Mouse (Mus musculus) embryonic facial prominence, embryonic 11.5 days (tissue): ENCODE measurements around the gene Cdc123. TPM values are rescaled to one million over a fixed set of nuclear protein-coding genes. Genes with fewer than 3 reads are reported as not detected.
"Not testable (repeated sequence)": the region's sequence is repeated elsewhere in the genome, so short reads cannot be mapped to it uniquely, and the experiment has no call there.

Experiments
- ATAC-seq: fragments of 200-750 bp; cut with Nextera tagmentation; replicated peaks from 2 replicates; pipeline ENCODE4 v1.8.0; 2017; ENCODE audit warnings: low read depth; ENCODE audit not compliant: insufficient number of reproducible peaks, low FRiP score, low TSS enrichment
- DNase-seq: peaks from one replicate; pipeline ENCODE4 v3.0.0-alpha.2; 2015; ENCODE audit warnings: low spot score
- H3K27ac ChIP-seq: fragments of 300-500 bp; sonication (generic); replicated peaks from 2 replicates; pipeline ENCODE4 v1.5.1; 2014; ENCODE audit warnings: mild to moderate bottlenecking, low read depth, low read length, control low read depth
- H3K27me3 ChIP-seq: fragments of 300-500 bp; sonication (generic); 2 replicates; pipeline ENCODE4 v1.6.1; 2014; ENCODE audit warnings: mild to moderate bottlenecking, low read length, moderate library complexity, mixed read lengths; ENCODE audit not compliant: control insufficient read depth, insufficient read depth
- H3K36me3 ChIP-seq: fragments of 300-500 bp; sonication (generic); replicated peaks from 2 replicates; pipeline ENCODE4 v1.6.1; 2014; ENCODE audit warnings: low read depth, mild to moderate bottlenecking, low read length, moderate library complexity, mixed read lengths; ENCODE audit not compliant: control insufficient read depth, insufficient read depth
- H3K4me1 ChIP-seq: fragments of 300-500 bp; sonication (generic); 2 replicates; pipeline ENCODE4 v1.6.1; 2014; ENCODE audit warnings: low read length, mixed read lengths; ENCODE audit not compliant: control insufficient read depth, insufficient read depth
- H3K4me2 ChIP-seq: fragments of 300-500 bp; sonication (generic); 2 replicates; pipeline ENCODE4 v1.6.1; 2014; ENCODE audit warnings: low read depth, mild to moderate bottlenecking, control low read depth, low read length, moderate library complexity
- H3K4me3 ChIP-seq: fragments of 300-500 bp; sonication (generic); 2 replicates; pipeline ENCODE4 v1.5.1; 2014; ENCODE audit warnings: low read depth, low read length, control low read depth
- H3K9ac ChIP-seq: fragments of 300-500 bp; sonication (generic); replicated peaks from 2 replicates; pipeline ENCODE4 v1.6.1; 2014; ENCODE audit warnings: mild to moderate bottlenecking, control low read depth, low read length
- H3K9me3 ChIP-seq: fragments of 300-500 bp; sonication (generic); replicated peaks from 2 replicates; pipeline ENCODE4 v1.6.1; 2016; ENCODE audit warnings: mild to moderate bottlenecking, low read length, inconsistent platforms, mixed read lengths; ENCODE audit not compliant: control insufficient read depth
- WGBS: fragments of 180-500 bp; shearing (Covaris S2); extraction: QIAGEN DNeasy Blood & Tissue Kit; methylation state at CpG from one replicate; pipeline ENCODE4 v1.1.7; 2014; 5-methylcytosine and 5-hydroxymethylcytosine counted together
- polyA plus RNA-seq: library from polyadenylated mRNA; unstranded; fragments of >200 nt; fragmentation: Nextera tagmentation; extraction: Ambion mirVana; gene quantifications from 2 replicates; pipeline ENCODE4 v1.2.1, GENCODE M21; 2014

The Cdc123 gene
- polyA plus RNA-seq, 1 experiment from 2014 or later = 309 TPM

DNA sequence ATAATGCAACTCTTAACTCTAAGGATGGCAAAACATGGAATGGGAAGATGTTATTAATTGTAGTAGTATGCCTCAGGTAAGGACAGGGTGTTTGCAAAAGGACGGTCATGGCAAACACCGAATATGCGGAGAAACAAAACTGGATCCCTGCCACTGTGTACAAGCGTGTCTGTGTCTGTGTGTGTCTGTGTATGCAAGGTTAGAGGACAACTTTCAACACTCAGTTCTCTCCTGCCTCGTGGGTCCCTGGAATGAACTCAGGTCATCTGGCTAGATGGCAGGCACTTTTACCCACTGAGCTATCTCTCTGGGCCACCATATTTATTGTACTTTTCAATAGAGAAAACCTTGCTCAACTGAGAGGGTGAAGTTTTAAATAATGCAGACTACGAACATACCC, 22.5 kb downstream of the Cdc123 start:
- 94% methylated on average over 6 of the region's 6 CpGs for WGBS
- H3K9ac ChIP-seq = no peak overlapping the region
- no peak overlapping the region for H3K4me2 ChIP-seq
- DNase-seq (no peak), ATAC-seq (no peak)
- H3K27ac ChIP-seq = no peak overlapping the region
- H3K36me3 ChIP-seq = peaks cover 3% of the 10 kb centered on the region; the same call in 1 of the 2 replicates
- no peaks in the 10 kb centered on the region for H3K4me1 ChIP-seq
- H3K27me3 ChIP-seq = no peaks in the 10 kb centered on the region
- H3K9me3 ChIP-seq = no peaks in the 10 kb centered on the region
- H3K4me3 ChIP-seq = no peak overlapping the region

DNA sequence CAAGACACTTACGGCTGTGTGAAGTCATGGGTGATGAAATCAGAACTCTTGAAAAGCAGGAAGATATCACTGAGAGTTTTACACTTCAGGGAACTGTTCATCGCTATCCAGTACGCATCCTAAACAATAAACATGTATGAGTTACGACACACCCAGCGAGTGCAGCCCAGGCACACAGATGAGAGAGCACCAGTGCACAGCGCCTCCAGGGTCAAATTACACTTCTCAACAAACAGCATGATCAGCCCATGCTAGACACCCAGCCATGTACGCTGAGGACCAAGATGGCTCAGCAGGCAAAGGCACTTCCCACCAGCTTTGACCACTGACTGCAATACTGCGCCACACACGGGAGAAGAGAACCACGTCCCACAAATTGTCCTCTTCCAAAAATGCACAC, 23.7 kb downstream of the Cdc123 start:
- no peak for ATAC-seq
- Histone ChIP-seq H3K27ac (no peak overlapping the region), H3K9ac (no peak overlapping the region), H3K9me3 (no peaks in the 10 kb centered on the region), H3K27me3 (no peaks in the 10 kb centered on the region), H3K4me1 (no peaks in the 10 kb centered on the region), H3K4me2 (no peak overlapping the region), H3K4me3 (no peak overlapping the region), H3K36me3 (peaks cover 5% of the 10 kb centered on the region; the same call in 1 of the 2 replicates)
- WGBS = 90% methylated on average over 10 of the region's 10 CpGs
- no peak for DNase-seq

DNA sequence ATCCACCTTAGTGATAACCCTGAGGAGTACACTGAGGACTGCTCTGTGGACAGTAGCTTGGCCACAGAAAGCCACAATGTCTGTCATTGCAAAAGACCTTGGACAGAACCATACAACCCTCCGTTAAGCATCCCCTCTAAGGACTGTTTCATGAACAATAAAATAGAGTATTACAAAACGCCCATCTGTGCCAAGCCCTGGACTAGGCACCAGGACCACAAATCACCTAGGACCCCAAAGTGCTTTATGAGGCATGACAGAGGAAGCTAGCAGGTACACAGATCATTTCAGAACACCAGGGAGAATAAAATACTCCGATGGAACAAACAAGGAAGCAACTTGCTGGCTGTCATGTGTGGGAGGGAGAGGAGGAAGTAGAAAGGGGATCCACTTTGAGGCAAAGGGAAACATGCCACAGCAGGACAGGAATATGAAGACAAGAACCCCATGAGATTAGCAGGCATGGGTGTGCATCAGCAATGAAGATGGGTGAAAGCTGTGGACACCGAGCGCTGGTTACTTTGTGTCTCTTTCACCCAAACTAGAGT, 33.7 kb downstream of the Cdc123 start:
- ATAC-seq (no peak), DNase-seq (no peak)
- H3K27ac ChIP-seq = no peak overlapping the region
- 92% methylated on average over 5 of the region's 5 CpGs for WGBS
- no peak overlapping the region for H3K4me3 ChIP-seq
- H3K27me3 ChIP-seq = no peaks in the 10 kb centered on the region
- H3K4me2 ChIP-seq = no peak overlapping the region
- no peak overlapping the region for H3K9ac ChIP-seq
- H3K4me1 ChIP-seq = no peaks in the 10 kb centered on the region
- H3K36me3 ChIP-seq = no peaks in the 10 kb centered on the region; the same call in 1 of the 2 replicates
- H3K9me3 ChIP-seq = no peaks in the 10 kb centered on the region

DNA sequence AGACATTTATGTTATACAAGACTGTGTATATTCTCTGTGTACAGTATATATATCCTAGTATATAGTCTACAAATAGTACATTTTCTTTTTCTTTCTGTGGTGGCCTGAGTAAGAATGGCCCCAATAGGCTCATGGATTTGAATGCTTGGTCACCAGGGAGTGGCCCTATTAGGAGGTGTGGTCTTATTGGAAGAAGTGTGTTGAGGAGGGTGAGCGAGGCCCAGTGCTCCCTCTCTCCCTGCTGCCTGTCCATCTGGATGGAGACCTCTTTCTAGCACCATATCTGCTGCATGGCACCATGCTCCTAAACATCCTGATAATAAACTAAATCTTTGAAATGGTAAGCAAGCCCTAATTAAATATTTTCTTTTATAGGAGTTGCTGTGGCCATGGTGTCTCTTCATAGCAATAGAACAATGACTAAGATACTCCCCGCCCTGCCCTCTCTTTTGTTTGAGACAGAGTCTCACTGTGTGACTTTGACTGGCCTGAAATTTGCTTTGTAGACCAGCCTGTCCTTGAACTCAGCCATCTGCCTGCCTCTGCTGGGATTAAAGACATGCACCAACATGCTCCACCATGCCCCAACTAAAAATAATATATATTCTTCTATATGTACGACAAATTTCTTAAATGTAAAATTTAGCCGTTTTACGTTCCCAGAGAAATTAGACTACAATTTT, 34.8 kb downstream of the Cdc123 start:
- Histone ChIP-seq H3K4me1 (no peaks in the 10 kb centered on the region), H3K4me2 (no peak overlapping the region), H3K9ac (no peak overlapping the region), H3K4me3 (no peak overlapping the region), H3K27me3 (no peaks in the 10 kb centered on the region), H3K36me3 (no peaks in the 10 kb centered on the region; the same call in 1 of the 2 replicates), H3K27ac (no peak overlapping the region), H3K9me3 (no peaks in the 10 kb centered on the region)
- DNase-seq (no peak), ATAC-seq (no peak)
- WGBS = 90% methylated on average over 5 of the region's 5 CpGs

DNA sequence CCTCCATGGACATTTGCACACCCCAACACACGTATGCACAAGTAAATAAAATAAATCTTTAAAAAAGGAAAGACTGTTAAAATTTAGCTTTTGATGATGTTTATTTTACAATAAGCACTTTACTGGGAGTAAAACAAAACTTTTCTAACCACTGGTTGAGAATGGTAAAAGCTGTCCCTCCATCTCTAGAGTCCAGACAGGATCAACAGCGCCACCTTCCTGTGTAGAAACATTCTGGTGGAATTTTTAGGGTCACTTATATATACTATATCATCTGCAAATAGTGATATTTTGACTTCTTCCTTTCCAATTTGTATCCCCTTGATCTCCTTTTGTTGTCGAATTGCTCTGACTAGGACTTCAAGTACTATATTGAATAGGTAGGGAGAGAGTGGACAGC, 38.8 kb downstream of the Cdc123 start:
- 83% methylated on average over 3 of the region's 3 CpGs for WGBS
- not testable (repeated sequence) for H3K36me3 ChIP-seq

DNA sequence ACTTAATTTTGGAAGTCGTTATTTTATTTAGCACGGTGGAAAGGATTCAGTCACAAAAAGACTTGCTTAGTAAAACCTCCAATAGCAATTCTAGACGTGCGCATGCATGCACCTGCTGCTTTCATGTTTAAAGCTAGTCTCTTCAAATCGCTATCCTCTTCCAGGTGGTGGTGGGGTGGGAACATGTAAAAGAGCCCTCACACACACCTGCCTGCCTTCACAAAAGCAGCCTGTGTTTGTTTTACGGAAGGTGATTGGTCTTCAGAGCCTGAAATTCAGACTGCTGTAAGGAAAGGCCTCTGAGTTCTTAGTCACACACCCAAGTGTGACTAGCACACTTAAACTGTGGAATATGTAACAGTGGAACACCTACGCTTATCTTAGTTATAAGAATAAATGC, 39.7 kb downstream of the Cdc123 start:
- Histone ChIP-seq H3K4me2 (no peak overlapping the region), H3K4me3 (no peak overlapping the region), H3K36me3 (peaks cover 3% of the 10 kb centered on the region), H3K27ac (no peak overlapping the region), H3K9ac (no peak overlapping the region), H3K9me3 (no peaks in the 10 kb centered on the region), H3K4me1 (no peaks in the 10 kb centered on the region), H3K27me3 (no peaks in the 10 kb centered on the region)
- ATAC-seq (no peak), DNase-seq (no peak)
- WGBS = 91% methylated on average over 7 of the region's 7 CpGs

More for the DNA sequence above, 38.8 kb downstream of the Cdc123 start:
- H3K4me2 ChIP-seq, H3K4me3 ChIP-seq, H3K27me3 ChIP-seq, H3K9me3 ChIP-seq, H3K27ac ChIP-seq, H3K9ac ChIP-seq, ATAC-seq, H3K4me1 ChIP-seq: not testable (repeated sequence)
- peak; percentile 57 for DNase-seq

DNA sequence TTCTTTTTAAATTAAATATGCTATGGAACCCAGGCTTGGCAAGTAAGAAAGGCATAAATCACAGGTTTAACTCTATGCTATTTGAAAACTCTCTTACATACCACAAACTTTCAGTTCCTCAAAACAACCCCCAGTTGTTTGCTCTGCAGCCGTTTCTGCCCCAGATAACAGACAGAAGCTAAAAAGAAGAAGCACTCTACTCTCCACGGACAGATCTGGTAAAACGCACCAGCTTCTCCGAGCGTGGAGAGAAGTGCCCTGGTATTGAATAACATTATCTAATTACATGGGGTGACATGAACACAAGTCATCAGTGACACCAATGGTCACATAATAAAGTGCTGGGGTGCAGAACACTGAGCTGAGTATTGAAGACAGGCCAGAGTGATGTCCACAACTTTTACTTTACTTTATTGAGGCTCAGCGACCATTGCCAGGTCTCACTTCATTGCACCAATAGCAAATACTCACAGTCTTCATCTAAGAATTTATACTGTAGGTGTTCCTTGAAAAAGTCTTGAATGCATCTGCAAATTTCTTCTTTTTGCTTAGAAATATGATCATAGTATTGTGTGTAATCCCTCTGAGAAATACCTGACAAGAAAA, 40.4 kb downstream of the Cdc123 start:
- WGBS = 90% methylated on average over 6 of the region's 6 CpGs
- ATAC-seq = no peak
- DNase-seq = no peak
- Histone ChIP-seq H3K4me2 (no peak overlapping the region), H3K27ac (no peak overlapping the region), H3K4me3 (no peak overlapping the region), H3K4me1 (no peaks in the 10 kb centered on the region), H3K9ac (no peak overlapping the region), H3K27me3 (no peaks in the 10 kb centered on the region), H3K36me3 (peaks cover 3% of the 10 kb centered on the region), H3K9me3 (no peaks in the 10 kb centered on the region)

DNA sequence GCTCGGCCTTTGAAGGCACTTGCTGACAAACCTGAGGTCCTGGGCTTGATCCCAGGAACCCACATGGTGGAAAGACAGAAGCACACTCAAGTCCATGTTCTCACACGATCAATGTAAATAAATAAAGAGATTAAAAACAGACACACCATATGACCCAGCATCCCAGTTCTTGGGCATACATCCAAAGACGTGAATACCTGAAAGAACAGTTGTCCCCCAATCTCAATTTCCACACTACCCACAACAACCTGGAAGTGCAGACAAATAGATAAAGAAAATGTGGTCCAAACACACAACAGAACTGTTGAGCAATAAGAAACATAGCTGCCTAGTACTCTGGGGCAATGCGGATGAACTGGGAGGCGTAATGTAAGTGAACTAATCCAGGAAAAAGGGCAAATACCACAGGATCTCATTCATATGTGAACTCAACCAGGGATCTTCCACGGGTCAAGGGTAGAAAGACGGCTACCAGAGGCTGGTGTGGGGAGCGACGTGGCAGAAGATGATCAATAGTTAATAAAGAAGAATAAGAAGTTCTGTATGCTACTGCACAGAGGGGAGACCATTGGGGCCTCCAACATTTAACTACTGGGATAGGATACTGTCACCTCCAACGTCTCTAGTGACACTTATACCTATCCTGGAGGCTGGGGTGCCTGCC, 42.9 kb downstream of the Cdc123 start:
- H3K4me1 ChIP-seq = no peaks in the 10 kb centered on the region
- H3K27me3 ChIP-seq = no peaks in the 10 kb centered on the region
- no peak overlapping the region for H3K4me3 ChIP-seq
- DNase-seq (no peak), ATAC-seq (no peak)
- H3K9me3 ChIP-seq = no peaks in the 10 kb centered on the region
- 88% methylated on average over 10 of the region's 10 CpGs for WGBS
- no peak overlapping the region for H3K4me2 ChIP-seq
- H3K27ac ChIP-seq = no peak overlapping the region
- H3K9ac ChIP-seq = no peak overlapping the region
- H3K36me3 ChIP-seq = peaks cover 6% of the 10 kb centered on the region
